Mouse (Mus musculus) ES-Bruce4 (cell line): ENCODE results near the gene Aplf.

Experiments
- CTCF ChIP-seq: IDR thresholded peaks from one replicate; pipeline ENCODE4 v1.8.1; 2011; ENCODE audit warnings: low read depth, low read length
- EP300 ChIP-seq: IDR thresholded peaks from 2 replicates; pipeline ENCODE4 v1.6.1; 2011; ENCODE audit warnings: low read depth, low read length; ENCODE audit not compliant: insufficient read depth
- POLR2A ChIP-seq: IDR thresholded peaks from one replicate; pipeline ENCODE4 v1.8.1; 2011; ENCODE audit warnings: low read length; ENCODE audit not compliant: insufficient read depth

- TF ChIP-seq POLR2A (no peak), CTCF (no peak), EP300 (no peak)
These were observed 8.4 kb upstream of the Aplf start for GRCm38 (mm10) chr6:87680418-87680817.
